Comparison of ENCODE assay signal across 15 mouse cellular contexts in the genomic region with DNA sequence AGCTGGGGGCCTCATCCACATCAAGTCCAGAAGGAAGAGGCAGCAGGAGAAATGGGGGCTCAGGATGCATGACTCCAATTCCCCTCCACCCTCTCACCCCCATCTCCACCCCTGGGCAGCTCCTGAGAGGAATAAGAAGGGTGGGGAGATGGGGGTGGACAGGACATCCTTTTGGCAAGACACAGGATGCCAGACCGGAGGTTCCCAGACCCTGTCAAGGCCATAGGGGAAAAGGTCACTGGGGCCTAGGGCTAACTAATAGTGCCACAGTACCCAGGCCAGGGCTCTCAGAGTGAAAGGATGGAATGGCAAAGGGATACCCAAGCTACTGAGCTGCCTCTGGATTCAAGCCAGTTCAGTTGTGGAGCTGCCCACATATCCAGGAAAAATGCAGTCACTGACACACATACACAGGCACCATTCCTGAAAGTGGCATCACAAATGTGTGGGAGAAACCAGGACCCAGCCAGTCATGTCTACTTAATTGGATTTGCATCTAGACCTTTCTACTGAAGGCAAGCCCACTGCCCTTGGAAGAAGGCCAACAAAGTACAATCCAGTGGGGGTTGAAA. TPM values are rescaled to one million over a fixed set of nuclear protein-coding genes. Genes with fewer than 3 reads are reported as not detected.
A peak's percentile ranks its signal among the peaks of the same experiment; 100 is the strongest.
DNase-seq lines count a peak whose midpoint lies in the region; ATAC-seq and TF ChIP-seq lines count a peak whose summit lies in the region.
"Had no signal": no experiment of that assay in that cellular context is flagged by ENCODE, and none has a peak within 500 bp of the region (broad histone marks: within the 10 kb centered on the region; RNA-seq: fewer than 3 reads in every experiment).

No protein-coding gene starts in this region.

- peak overlapping the region; percentile 57; the same call in 1 of the 2 replicates for H3K27ac ChIP-seq in lung, embryonic 15.5 days
- H3K27ac ChIP-seq in midbrain, embryonic 10.5 days (replicated peaks) = no peak overlapping the region
- H3K27ac ChIP-seq: embryonic facial prominence, embryonic 15.5 days; limb, embryonic 12.5 days had no signal

- peak; percentile 97 for DNase-seq in heart, adult 11 months
- no peak for DNase-seq in heart, postnatal 14 days
- no peak for DNase-seq in lung, adult 2 months
- peak; percentile 17 to 42 for DNase-seq in heart, postnatal 36 days
- DNase-seq in lung, postnatal 36 days = peak; percentile 50
- no peak for DNase-seq in retina, postnatal 1 day
- no peak for DNase-seq in midbrain, embryonic 10.5 days (ENCODE audit: low spot score)
- DNase-seq: cerebellum, adult 8-10 months; thymus, postnatal 25 days had no signal

- intact Hi-C loops in heart, postnatal 14 days (cut with DNase I) = no loop called here
- intact Hi-C loops in heart, postnatal 36 days (cut with DNase I) = no loop called here

- 53% methylated on average over 1 of the region's 1 CpGs for whole genome bisulfite sequencing in lung, embryonic 15.5 days
- WGBS in lung, adult 2 months = 46% methylated on average over 1 of the region's 1 CpGs
- WGBS in midbrain, embryonic 10.5 days = 86% methylated on average over 1 of the region's 1 CpGs

- H3K4me3 ChIP-seq in lung, embryonic 15.5 days = no peak overlapping the region
- no peak overlapping the region for H3K4me3 ChIP-seq in lung, adult 2 months (replicated peaks; ENCODE audit: extremely low read depth, low read depth, low read length)
- H3K4me3 ChIP-seq in midbrain, embryonic 10.5 days = no peak overlapping the region
- H3K4me3 ChIP-seq: embryonic facial prominence, embryonic 15.5 days; limb, embryonic 12.5 days had no signal

- H3K27me3 ChIP-seq in lung, embryonic 15.5 days = no peaks in the 10 kb centered on the region
- no peaks in the 10 kb centered on the region for H3K27me3 ChIP-seq in midbrain, embryonic 10.5 days (ENCODE audit: low read depth, poor library complexity, severe bottlenecking)
- H3K27me3 ChIP-seq: embryonic facial prominence, embryonic 15.5 days; limb, embryonic 12.5 days had no signal

- H3K9me3 ChIP-seq in lung, embryonic 15.5 days = no peaks in the 10 kb centered on the region
- no peaks in the 10 kb centered on the region for H3K9me3 ChIP-seq in midbrain, embryonic 10.5 days (replicated peaks)
- H3K9me3 ChIP-seq: embryonic facial prominence, embryonic 15.5 days; limb, embryonic 12.5 days had no signal

- no peaks in the 10 kb centered on the region for H3K36me3 ChIP-seq in lung, embryonic 15.5 days
- H3K36me3 ChIP-seq in midbrain, embryonic 10.5 days = no peaks in the 10 kb centered on the region
- H3K36me3 ChIP-seq: embryonic facial prominence, embryonic 15.5 days; limb, embryonic 12.5 days had no signal

- H3K4me2 ChIP-seq in lung, embryonic 15.5 days = no peak overlapping the region
- H3K4me2 ChIP-seq: embryonic facial prominence, embryonic 15.5 days; limb, embryonic 12.5 days; midbrain, embryonic 11.5 days had no signal

- TF ChIP-seq POLR2A in lung, adult 2 months (IDR thresholded peaks at IDR 0.05; ENCODE audit: borderline replicate concordance, extremely low read depth, low read depth, low read length) = no peak

- ATAC-seq in lung, embryonic 15.5 days (ENCODE audit: borderline replicate concordance, extremely low read depth, low FRiP score, low TSS enrichment) = peak; percentile 49; the same call in 1 of the 2 replicates

- no peak for TF ChIP-seq CTCF in lung, adult 2 months (IDR thresholded peaks at IDR 0.05; ENCODE audit: insufficient read depth, low read length)

- H3K9ac ChIP-seq in lung, embryonic 15.5 days = no peak overlapping the region
- H3K9ac ChIP-seq: embryonic facial prominence, embryonic 15.5 days; limb, embryonic 12.5 days had no signal

- H3K4me1 ChIP-seq in lung, embryonic 15.5 days = peaks cover 16% of the 10 kb centered on the region
- H3K4me1 ChIP-seq in lung, adult 2 months (ENCODE audit: control insufficient read depth, insufficient read depth, low read length) = peaks cover 17% of the 10 kb centered on the region
- no peaks in the 10 kb centered on the region for H3K4me1 ChIP-seq in midbrain, embryonic 10.5 days
- H3K4me1 ChIP-seq: embryonic facial prominence, embryonic 15.5 days; limb, embryonic 12.5 days had no signal

RNA-seq across cellular contexts. Expression of gene Zbtb46, which starts 13.1 kb away (rescaled TPM):
- 10 to 100 TPM; 13.8 to 14.4 TPM for total RNA-seq in heart, postnatal 14 days (2021)
- 12.5 and 14.6 TPM in 2 replicates for polyA plus RNA-seq in lung, embryonic 15.5 days (2015; fragmentation: Nextera tagmentation; extraction: Ambion mirVana)
- polyA plus RNA-seq in lung, adult 2 months (2012; rRNA removed) = 14.7 and 17.0 TPM in 2 replicates
- 10 to 100 TPM; 12.4 to 12.9 TPM for total RNA-seq in heart, postnatal 36 days (2021)
- polyA plus RNA-seq in midbrain, embryonic 10.5 days (2016; fragmentation: Nextera tagmentation; extraction: Ambion mirVana) = 16.8 and 19.0 TPM in 2 replicates

RNA-seq across cellular contexts. Expression of gene Abhd16b, which starts 20.7 kb away (rescaled TPM):
- not detected for total RNA-seq in heart, postnatal 14 days (2021)
- 0.24 and 0.26 TPM in 2 replicates for polyA plus RNA-seq in lung, embryonic 15.5 days (2015; fragmentation: Nextera tagmentation; extraction: Ambion mirVana)
- not detected in 2 replicates for polyA plus RNA-seq in lung, adult 2 months (2012; rRNA removed)
- not detected for total RNA-seq in heart, postnatal 36 days (2021)
- 0.07 TPM in 1 of 2 replicates, not detected in the other for polyA plus RNA-seq in midbrain, embryonic 10.5 days (2016; fragmentation: Nextera tagmentation; extraction: Ambion mirVana)
- total RNA-seq: adrenal gland, postnatal 36 days; hematopoietic stem cell, adult 5-6 weeks had no signal
- polyA plus RNA-seq: limb, embryonic 12.5 days had no signal

RNA-seq across cellular contexts. Expression of gene Tpd52l2, which starts 24.6 kb away (rescaled TPM):
- total RNA-seq in heart, postnatal 14 days (2021) = 10 to 100 TPM; 63.4 to 68.9 TPM
- 155 and 160 TPM in 2 replicates for polyA plus RNA-seq in lung, embryonic 15.5 days (2015; fragmentation: Nextera tagmentation; extraction: Ambion mirVana)
- 44.8 and 47.3 TPM in 2 replicates for polyA plus RNA-seq in lung, adult 2 months (2012; rRNA removed)
- total RNA-seq in heart, postnatal 36 days (2021) = 10 to 100 TPM; 62.9 to 67.7 TPM
- polyA plus RNA-seq in midbrain, embryonic 10.5 days (2016; fragmentation: Nextera tagmentation; extraction: Ambion mirVana) = 164 and 167 TPM in 2 replicates

RNA-seq across cellular contexts. Expression of gene Dnajc5, which starts 47.9 kb away (rescaled TPM):
- total RNA-seq in heart, postnatal 14 days (2021) = 10 to 100 TPM; 81.4 to 83.8 TPM
- 84.8 and 87.4 TPM in 2 replicates for polyA plus RNA-seq in lung, embryonic 15.5 days (2015; fragmentation: Nextera tagmentation; extraction: Ambion mirVana)
- 47.4 and 76.4 TPM in 2 replicates for polyA plus RNA-seq in lung, adult 2 months (2012; rRNA removed)
- 10 to 100 TPM; 58.4 to 68.6 TPM for total RNA-seq in heart, postnatal 36 days (2021)
- 95.6 and 110 TPM in 2 replicates for polyA plus RNA-seq in midbrain, embryonic 10.5 days (2016; fragmentation: Nextera tagmentation; extraction: Ambion mirVana)

Comparison
In these comparisons a context has a peak if more than half of its experiments do, and no peak if none do; other contexts are left out.
1. DNase-seq: peak in heart, adult 11 months (single experiment), heart, postnatal 36 days (2 of 2) and lung, postnatal 36 days (single experiment); none in heart, postnatal 14 days (0 of 2), lung, adult 2 months (single experiment), retina, postnatal 1 day (single experiment) and midbrain, embryonic 10.5 days (single experiment).